Mouse (Mus musculus) B cell, adult 2 months (primary cell): ENCODE measurements around the gene Crip2.

Experiments
- DNase-seq, 2 experiments: peaks; one replicate each; pipeline ENCODE4 v3.0.0; 2022

Gene Crip2

GRCm38 (mm10) chr12:113139908-113140615 lies at the start of gene Crip2:
Gene Crip2 (plus strand): TSS chr12:113140236.
- peak; percentile 91 to 92 for DNase-seq

DNA sequence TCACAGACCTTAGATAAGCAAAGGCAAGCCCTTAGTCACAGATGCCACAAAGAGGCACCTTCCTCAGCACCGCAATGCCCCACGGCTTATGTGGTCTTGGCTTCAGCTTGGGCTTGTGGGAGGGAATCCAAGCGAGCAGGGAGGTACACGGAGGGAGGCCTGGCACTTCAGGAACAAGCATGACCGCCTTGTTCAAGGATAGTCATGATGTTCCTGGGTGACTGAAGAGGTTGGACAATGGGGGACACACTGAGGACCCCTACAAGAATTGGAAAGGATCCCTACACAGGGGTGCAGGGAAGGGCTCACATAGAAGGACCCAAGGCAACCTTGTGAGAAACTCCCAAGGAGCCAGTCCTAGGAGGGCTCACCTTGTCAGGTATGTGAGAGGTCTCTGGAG lies 43.0 kb upstream of the Crip2 start:
- no peak for DNase-seq

DNA sequence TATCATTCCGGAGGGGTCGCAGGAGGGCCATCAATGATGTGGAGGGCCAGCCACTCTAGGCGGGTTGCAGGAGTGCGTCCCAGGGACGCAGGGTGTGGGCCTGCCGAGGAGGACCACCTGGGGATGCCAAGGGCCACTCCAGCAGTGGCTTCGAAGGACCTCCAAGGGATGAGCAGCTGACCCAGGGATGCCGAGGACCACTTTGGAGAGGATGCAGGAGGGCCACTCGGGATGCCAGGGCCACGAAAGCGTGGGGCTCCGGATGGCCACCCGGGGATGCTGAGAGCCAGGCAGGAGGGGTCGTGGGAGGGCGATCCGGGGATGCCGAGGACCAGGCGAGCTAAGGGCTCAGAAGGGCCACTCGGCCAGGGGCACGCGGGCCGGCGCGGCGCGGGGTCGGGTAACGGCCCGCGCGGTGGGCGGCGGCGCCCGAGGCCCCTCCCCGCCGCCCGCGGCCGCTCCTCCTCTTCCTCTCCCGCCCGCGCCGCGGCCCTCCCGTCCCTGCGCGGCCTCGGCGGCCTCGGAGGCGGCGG lies 42.2 kb upstream of the Crip2 start, which contains the start of gene Mta1:
Gene Mta1 (plus strand): TSS at position 530 of the 533 bp plus-strand sequence.
- peak; percentile 39 to 55 for DNase-seq

GRCm38 (mm10) chr12:113098530-113099151 lies 41.4 kb upstream of the Crip2 start:
- DNase-seq = peak; percentile 18 to 48

GRCm38 (mm10) chr12:113099470-113100237 lies 40.4 kb upstream of the Crip2 start:
- peak in 1 of 2 experiments; percentile 13 for DNase-seq

DNA sequence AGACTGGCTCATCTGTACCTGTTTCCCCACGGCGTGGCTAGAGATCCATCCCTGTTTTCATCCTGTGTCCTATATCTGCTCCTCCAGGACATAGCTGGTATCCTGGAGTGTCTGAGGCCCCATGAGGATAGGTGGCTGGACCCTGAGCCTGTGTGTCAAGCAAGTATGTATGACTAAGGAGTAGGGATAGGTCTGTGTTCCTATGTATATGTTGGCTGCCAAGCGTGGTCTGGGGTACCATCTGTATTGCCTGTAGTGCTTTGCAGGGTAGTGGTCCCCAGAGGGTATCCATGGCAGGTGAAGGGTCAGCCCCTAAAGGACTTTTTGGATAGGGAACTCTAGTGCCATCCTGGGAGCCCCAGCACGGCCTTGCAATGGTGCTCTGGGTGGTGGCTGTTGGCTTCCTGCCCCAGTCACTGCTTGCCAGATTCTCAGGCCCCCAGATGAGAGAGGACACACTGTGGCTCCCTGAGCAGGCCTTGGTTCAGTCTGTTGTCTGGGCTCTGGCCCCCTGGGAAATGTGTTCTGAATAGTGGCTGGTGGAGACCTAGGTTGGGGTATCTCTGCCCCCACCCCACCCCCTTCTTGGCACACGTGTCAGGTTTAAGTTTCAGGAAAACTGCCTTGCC lies 39.5 kb upstream of the Crip2 start:
- no peak for DNase-seq

DNA sequence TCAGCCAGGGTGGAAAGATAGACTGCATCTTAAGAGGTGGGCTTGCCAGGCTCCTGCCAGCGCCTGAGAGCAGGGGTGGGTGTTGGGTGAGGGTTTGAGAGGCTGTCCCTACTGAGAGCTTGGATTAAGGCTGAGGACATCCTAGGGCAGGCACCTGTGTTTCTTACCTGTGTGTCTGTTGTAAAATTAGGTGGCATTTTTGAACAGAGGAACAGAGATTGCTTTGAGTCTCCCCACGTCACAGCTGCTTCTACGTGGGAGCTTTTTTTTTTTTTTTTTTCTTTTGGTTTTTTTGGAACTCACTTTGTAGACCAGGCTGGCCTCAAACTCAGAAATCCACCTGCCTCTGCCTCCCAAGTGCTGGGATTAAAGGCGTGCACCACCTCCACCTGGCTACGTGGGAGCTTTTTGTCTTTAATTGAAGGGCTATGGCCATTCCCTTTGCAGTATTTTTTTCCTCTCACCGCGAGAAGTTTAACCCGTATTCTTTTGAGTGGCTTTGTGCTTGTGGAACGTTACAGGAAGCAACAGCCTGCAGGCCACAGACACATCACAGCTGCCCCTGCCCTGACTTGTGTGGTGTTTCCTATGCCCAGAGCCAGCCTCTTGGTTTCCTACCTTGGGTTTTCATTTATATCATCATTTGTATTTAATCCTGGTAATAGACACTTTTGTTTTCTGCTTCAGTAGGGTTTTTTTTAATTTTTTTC lies 38.6 kb upstream of the Crip2 start:
- no peak for DNase-seq

- peak; percentile 79 to 81 for DNase-seq
Measured at GRCm38 (mm10) chr12:113102461-113102860, 37.6 kb upstream of the Crip2 start.

DNA sequence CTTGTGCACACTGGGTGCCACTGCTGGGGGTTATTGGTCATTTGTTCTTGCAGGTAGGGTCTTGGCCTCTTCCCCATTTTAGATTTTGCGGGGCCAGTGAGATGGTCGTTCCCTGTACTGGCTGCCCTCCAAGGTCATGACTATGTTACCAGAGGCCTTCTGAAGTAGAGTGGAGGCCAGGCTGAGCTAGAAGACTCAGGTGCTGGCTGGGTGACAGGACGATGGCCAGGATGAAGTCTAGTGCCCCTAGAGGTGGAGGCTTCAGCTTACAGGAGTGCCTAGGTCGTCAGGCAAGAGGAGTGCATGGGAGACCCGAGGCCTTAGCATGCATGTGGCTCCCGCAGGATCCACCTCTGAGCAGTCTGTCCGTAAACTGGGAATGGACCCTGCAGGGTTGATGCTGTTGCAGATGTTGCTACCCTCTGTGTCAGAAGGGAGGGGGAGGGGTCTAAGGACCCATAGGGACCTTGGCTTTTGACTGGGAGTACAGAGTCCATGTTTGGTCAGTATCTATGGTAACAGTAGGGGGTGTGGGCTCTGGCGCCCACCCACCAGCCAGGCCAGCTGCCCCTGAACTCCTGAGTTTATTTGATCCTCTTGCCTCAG lies 36.1 kb upstream of the Crip2 start:
- DNase-seq = peak; percentile 38 to 44

DNA sequence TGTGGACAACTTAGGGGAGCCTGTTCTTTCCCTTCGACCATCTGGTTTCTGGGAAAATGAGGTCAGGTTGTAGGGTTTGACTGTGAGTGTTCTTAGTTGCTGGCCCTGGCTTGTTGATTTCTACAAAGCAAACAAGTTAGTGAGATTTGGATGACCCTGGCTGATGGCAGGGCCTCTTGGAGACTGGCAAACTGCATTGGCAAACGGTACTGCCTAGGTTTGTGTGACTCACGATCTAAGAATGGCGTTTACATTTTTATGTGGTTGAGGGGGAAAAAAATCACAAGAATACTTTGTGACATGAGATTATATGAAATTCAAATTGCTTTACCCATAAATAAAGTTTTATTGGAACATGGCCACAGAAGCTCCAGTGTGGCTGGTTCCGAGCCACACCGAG lies 33.6 kb upstream of the Crip2 start:
- DNase-seq = no peak

- no peak for DNase-seq
Measured at GRCm38 (mm10) chr12:113107431-113108124, 32.5 kb upstream of the Crip2 start.

DNA sequence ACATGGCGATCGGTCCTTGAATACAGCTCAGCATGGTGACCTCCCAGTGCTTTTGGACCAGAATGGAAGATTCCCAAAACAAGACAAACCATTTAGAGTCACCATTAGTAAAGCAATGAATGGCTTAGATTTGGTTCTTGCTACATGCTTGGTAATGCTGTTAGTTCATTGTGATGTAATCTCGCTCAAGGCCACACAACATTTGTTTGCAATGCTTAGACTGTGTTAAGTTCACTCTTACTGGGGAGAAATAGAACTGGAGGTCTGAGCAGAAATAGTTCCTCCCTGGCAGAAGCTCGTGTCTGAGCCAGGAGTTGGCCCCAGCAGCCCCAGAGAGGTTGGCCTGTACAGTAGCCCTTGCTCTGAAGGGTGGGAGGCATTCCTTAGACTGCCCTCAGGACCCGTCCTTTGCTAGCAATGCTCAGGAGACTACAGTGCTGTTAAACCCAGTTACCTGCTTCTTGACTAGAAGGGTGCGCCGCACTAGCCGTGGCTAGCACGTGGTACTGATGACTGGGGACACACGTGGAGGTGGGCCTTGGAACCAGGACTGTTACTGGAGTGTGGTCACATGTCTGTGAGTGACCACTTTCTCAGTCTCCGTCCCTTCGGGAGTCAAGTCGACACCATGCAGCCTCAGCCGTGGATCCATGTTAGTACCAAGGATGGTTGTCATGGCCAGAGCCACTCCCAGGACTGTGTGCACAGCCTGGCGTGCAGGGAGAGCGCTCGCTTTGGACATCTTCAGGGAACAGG lies 31.3 kb upstream of the Crip2 start:
- no peak for DNase-seq

DNA sequence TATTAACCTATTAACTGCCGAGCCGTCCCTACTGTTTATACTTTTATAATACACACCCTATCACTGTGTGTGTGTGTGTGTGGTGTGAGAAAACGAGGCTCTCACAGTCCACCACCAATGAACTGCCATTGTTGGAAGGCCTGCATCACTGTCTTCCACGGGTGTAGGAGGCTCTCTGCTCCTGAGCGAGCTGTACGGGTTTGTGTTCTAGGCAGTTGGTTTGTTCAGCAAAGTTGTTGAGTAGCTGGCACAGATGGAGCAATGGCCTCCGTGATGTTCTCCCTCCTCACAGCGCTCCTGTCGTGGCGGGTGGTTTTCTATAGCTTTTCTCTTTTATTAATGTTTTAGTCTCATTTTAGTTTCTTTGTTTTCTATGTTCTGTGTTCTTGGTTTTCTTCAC lies 30.2 kb upstream of the Crip2 start:
- no peak for DNase-seq

- no peak for DNase-seq
Measured at GRCm38 (mm10) chr12:113114141-113114540, 25.9 kb upstream of the Crip2 start.

- no peak for DNase-seq
Measured at GRCm38 (mm10) chr12:113114856-113115538, 25.0 kb upstream of the Crip2 start.

DNA sequence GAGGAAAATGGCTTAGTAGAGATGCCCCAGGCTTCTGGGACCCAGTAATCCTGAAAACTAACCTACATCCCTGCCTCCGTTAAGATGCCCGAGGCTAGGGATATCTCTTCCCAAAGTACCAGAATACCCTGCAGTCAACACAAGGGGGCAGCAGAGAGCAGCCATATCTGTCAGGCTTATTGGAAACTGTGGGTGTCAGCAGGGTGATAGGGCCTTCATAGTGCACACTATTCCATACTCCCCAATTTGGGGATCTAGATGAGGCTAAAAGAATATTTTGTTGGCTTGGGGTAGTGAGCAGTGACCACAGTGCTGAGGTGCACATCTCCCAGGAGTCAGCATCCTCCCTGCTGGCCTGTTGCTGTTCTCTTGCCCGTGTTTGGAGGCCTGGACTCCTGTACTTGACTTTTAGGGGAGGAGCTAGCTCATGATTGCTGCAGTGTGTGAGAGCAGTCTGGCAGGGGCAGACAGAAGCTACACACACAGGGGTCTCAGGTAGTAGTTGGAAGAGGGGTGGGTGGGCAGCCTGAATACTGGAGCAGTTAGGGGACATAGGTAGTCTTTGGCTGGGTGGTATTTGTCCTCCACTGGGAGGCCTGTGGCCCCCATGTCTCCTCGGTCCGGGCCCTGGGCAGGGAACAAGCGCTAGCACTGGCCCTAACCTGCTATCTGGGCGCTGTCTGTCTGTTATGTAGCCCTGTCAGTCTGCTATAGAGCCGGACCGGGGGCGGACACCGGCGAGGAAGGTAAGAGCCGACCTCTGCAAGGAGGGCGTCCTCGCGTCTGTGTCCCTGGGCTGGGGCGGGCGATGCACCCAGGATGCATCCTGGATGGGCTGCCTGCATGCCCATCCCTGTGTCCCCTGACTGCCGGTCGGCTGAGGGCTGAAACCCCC lies 20.3 kb upstream of the Crip2 start:
- peak; percentile 84 to 85 for DNase-seq

GRCm38 (mm10) chr12:113124726-113125125 lies 15.3 kb upstream of the Crip2 start:
- no peak for DNase-seq

- DNase-seq = no peak
Measured at GRCm38 (mm10) chr12:113130732-113131131, 9.3 kb upstream of the Crip2 start.

- no peak for DNase-seq
Measured at GRCm38 (mm10) chr12:113131601-113132000, 8.4 kb upstream of the Crip2 start.
